Comparison of ENCODE assay signal across 14 mouse cellular contexts in genomic region chr16:92991405-92991804, GRCm38 (mm10).
DNase-seq lines count a peak whose midpoint lies in the region; ATAC-seq lines count a peak whose summit lies in the region.
"Had no signal": no experiment of that assay in that cellular context is flagged by ENCODE, and none has a peak within 500 bp of the region (broad histone marks: within the 10 kb centered on the region; RNA-seq: fewer than 3 reads in every experiment).

No protein-coding gene starts in this region.

- H3K9ac ChIP-seq in forebrain, embryonic 14.5 days (ENCODE audit: low read length), result no peak overlapping the region
- H3K9ac ChIP-seq: limb, embryonic 12.5 days; liver, embryonic 15.5 days had no signal

- H3K4me1 ChIP-seq in forebrain, embryonic 14.5 days (ENCODE audit: control insufficient read depth, insufficient read depth, low read length), result no peaks in the 10 kb centered on the region; the same call in 1 of the 2 replicates
- H3K4me1 ChIP-seq in forebrain, embryonic 10.5 days, result peaks cover 4% of the 10 kb centered on the region; the same call in 1 of the 2 replicates
- H3K4me1 ChIP-seq: limb, embryonic 12.5 days; liver, embryonic 15.5 days had no signal

- H3K4me2 ChIP-seq in forebrain, embryonic 14.5 days (ENCODE audit: low read length), result no peak overlapping the region
- H3K4me2 ChIP-seq: limb, embryonic 12.5 days; liver, embryonic 15.5 days had no signal

- no peak overlapping the region for H3K4me3 ChIP-seq in forebrain, embryonic 14.5 days (ENCODE audit: low read depth, low read length)
- no peak overlapping the region for H3K4me3 ChIP-seq in forebrain, embryonic 10.5 days
- H3K4me3 ChIP-seq: limb, embryonic 12.5 days; liver, embryonic 15.5 days had no signal

- WGBS in forebrain, embryonic 14.5 days, result 10% methylated on average over 7 of the region's 7 CpGs
- WGBS in forebrain, embryonic 10.5 days, result 61% methylated on average over 7 of the region's 7 CpGs

- H3K27ac ChIP-seq in forebrain, embryonic 14.5 days (ENCODE audit: low read depth, low read length), result no peak overlapping the region
- H3K27ac ChIP-seq in forebrain, embryonic 10.5 days, result no peak overlapping the region
- H3K27ac ChIP-seq: limb, embryonic 12.5 days; liver, embryonic 15.5 days had no signal

- DNase-seq in forebrain, embryonic 14.5 days (ENCODE audit: low spot score), result peak; percentile 67
- no peak for DNase-seq in forebrain, embryonic 10.5 days (ENCODE audit: extremely low spot score, low spot score)
- peak; percentile 6 to 33 for DNase-seq in kidney, postnatal 36 days
- no peak for DNase-seq in kidney, postnatal 14 days
- peak; percentile 10 for DNase-seq in right cerebral cortex, adult 18-20 months
- no peak for DNase-seq in right cerebral cortex, postnatal 14 days
- DNase-seq in urinary bladder, postnatal 10 days (ENCODE audit: low spot score), result no peak
- DNase-seq: adrenal gland, adult 2 months; B cell, adult 2 months; heart, postnatal 14 days; retina, postnatal 1 day; thymus, postnatal 36 days had no signal

- no peaks in the 10 kb centered on the region for H3K27me3 ChIP-seq in forebrain, embryonic 14.5 days (replicated peaks; ENCODE audit: control insufficient read depth, insufficient read depth, low read length)
- H3K27me3 ChIP-seq in forebrain, embryonic 10.5 days (ENCODE audit: poor library complexity, severe bottlenecking), result no peaks in the 10 kb centered on the region

- peak; percentile 60; the same call in 1 of the 2 replicates for ATAC-seq in forebrain, embryonic 14.5 days

- H3K9me3 ChIP-seq in forebrain, embryonic 14.5 days (replicated peaks; ENCODE audit: control insufficient read depth, low read length), result no peaks in the 10 kb centered on the region
- H3K9me3 ChIP-seq in forebrain, embryonic 10.5 days, result no peaks in the 10 kb centered on the region
- H3K9me3 ChIP-seq: limb, embryonic 12.5 days; liver, embryonic 15.5 days had no signal

- H3K36me3 ChIP-seq in forebrain, embryonic 14.5 days (ENCODE audit: control insufficient read depth, insufficient read depth, low read length), result no peaks in the 10 kb centered on the region
- no peaks in the 10 kb centered on the region for H3K36me3 ChIP-seq in forebrain, embryonic 10.5 days (replicated peaks)
- H3K36me3 ChIP-seq: limb, embryonic 12.5 days; liver, embryonic 15.5 days had no signal

Comparison
In these comparisons a context has a peak if more than half of its experiments do, and no peak if none do; other contexts are left out.
1. DNase-seq: peak in forebrain, embryonic 14.5 days (single experiment), kidney, postnatal 36 days (2 of 2) and right cerebral cortex, adult 18-20 months (single experiment); none in forebrain, embryonic 10.5 days (single experiment), kidney, postnatal 14 days (single experiment), right cerebral cortex, postnatal 14 days (single experiment) and urinary bladder, postnatal 10 days (single experiment).